Mouse (Mus musculus): ENCODE data around the gene Foxa2. TPM values are rescaled to one million over a fixed set of nuclear protein-coding genes. Genes with fewer than 3 reads are reported as not detected.

The Foxa2 gene
- 15.1 and 17.9 TPM in 2 replicates for polyA plus RNA-seq (2014; fragmentation: Nextera tagmentation; extraction: Ambion mirVana)

DNA sequence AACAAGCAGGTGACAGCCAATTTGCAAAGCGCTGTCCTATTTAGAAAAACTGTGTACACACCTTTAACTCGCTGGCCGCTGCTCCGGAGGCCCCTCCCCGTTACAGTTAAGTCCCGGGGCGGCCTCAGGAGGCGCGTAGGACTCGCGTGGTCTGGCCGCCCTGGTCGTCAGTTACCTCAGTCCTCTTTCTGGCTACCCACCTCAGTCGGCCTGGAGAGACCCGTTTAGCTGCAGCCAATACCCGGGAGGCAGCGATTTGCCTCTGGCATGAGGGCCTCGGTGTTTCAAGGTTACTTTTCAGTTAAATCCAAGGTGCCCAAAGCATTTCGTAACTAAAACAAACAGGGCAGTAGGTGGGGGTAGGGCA lies at the start of gene Foxa2:
Foxa2 (minus strand) TSS at position 171 of the 367 bp plus-strand sequence.
- Histone ChIP-seq H3K9me3 (ENCODE audit: control insufficient read depth, low read length) (no peaks in the 10 kb centered on the region), H3K36me3 (ENCODE audit: control insufficient read depth, insufficient read depth, low read length) (no peaks in the 10 kb centered on the region), H3K27me3 (ENCODE audit: control insufficient read depth, insufficient read depth, low read length) (peaks cover 95% of the 10 kb centered on the region), H3K9ac (ENCODE audit: low read length) (peak within 1 kb of the TSS; percentile 66; the same call in 1 of the 2 replicates), H3K4me2 (peak within 1 kb of the TSS; percentile 32), H3K27ac (ENCODE audit: low read depth, low read length) (peak within 1 kb of the TSS; percentile 50; the same call in 1 of the 2 replicates), H3K4me3 (ENCODE audit: low read depth, low read length) (peak within 1 kb of the TSS; percentile 32), H3K4me1 (ENCODE audit: control insufficient read depth, insufficient read depth, low read length) (peaks cover 6% of the 10 kb centered on the region)
- 2% methylated on average over 19 of the region's 19 CpGs for WGBS
- DNase-seq (ENCODE audit: low spot score, missing footprints) = peak; percentile 91
- no peak for ATAC-seq (ENCODE audit: low FRiP score)

DNA sequence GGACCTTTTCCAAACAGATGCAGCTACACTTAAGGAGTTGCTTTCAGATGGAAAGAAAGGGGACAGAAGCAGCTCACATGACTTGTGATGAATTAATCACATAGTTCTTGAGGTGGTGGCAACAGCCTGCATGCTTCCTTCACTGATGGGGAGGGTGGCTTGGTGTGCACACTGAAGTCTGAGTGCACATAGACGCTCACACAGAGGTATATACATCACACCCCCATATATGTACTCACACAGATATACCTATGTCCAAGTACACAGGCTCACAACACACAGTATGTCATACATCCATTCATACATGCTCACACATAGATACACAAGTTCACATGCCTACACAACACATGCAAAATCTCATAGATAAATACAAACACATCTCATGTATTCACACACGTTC lies 45.3 kb upstream of the Foxa2 start:
- H3K27ac ChIP-seq (ENCODE audit: low read depth, low read length) = no peak overlapping the region
- H3K4me2 ChIP-seq = no peak overlapping the region
- ATAC-seq (ENCODE audit: low FRiP score) (peak; percentile 27; the same call in 1 of the 2 replicates), DNase-seq (ENCODE audit: low spot score, missing footprints) (no peak)
- H3K9ac ChIP-seq (ENCODE audit: low read length) = no peak overlapping the region
- no peaks in the 10 kb centered on the region for H3K9me3 ChIP-seq (ENCODE audit: control insufficient read depth, low read length)
- 86% methylated on average over 2 of the region's 2 CpGs for WGBS
- H3K27me3 ChIP-seq (ENCODE audit: control insufficient read depth, insufficient read depth, low read length) = no peaks in the 10 kb centered on the region
- H3K36me3 ChIP-seq (ENCODE audit: control insufficient read depth, insufficient read depth, low read length) = no peaks in the 10 kb centered on the region
- no peaks in the 10 kb centered on the region for H3K4me1 ChIP-seq (ENCODE audit: control insufficient read depth, insufficient read depth, low read length)
- H3K4me3 ChIP-seq (ENCODE audit: low read depth, low read length) = no peak overlapping the region

DNA sequence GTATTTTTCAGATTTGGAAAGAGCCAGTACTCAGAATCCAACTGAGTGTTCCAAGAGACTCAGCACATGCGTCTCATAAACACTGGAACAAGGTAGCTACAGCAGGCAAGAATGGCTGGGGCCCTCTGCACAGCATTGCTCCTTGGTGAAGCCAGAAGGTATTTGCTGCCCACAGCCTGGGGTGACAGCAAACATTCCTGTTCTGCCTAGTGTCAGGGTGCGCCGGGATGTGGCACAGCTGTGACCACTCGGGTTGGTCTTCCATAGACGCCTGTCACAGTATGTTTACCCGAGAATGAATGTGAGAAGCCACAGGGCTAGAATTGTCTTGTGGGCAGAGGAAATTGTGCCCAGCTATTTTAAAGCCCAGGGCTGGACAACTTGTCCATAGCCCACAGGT lies 44.9 kb upstream of the Foxa2 start:
- H3K36me3 ChIP-seq (ENCODE audit: control insufficient read depth, insufficient read depth, low read length) = no peaks in the 10 kb centered on the region
- no peak overlapping the region for H3K9ac ChIP-seq (ENCODE audit: low read length)
- H3K4me3 ChIP-seq (ENCODE audit: low read depth, low read length) = no peak overlapping the region
- no peaks in the 10 kb centered on the region for H3K27me3 ChIP-seq (ENCODE audit: control insufficient read depth, insufficient read depth, low read length)
- peak; percentile 72 for DNase-seq (ENCODE audit: low spot score, missing footprints)
- H3K27ac ChIP-seq (ENCODE audit: low read depth, low read length) = no peak overlapping the region
- H3K4me1 ChIP-seq (ENCODE audit: control insufficient read depth, insufficient read depth, low read length) = no peaks in the 10 kb centered on the region
- no peaks in the 10 kb centered on the region for H3K9me3 ChIP-seq (ENCODE audit: control insufficient read depth, low read length)
- ATAC-seq (ENCODE audit: low FRiP score) = peak; percentile 42; the same call in 1 of the 2 replicates
- 83% methylated on average over 6 of the region's 6 CpGs for WGBS
- H3K4me2 ChIP-seq = no peak overlapping the region

DNA sequence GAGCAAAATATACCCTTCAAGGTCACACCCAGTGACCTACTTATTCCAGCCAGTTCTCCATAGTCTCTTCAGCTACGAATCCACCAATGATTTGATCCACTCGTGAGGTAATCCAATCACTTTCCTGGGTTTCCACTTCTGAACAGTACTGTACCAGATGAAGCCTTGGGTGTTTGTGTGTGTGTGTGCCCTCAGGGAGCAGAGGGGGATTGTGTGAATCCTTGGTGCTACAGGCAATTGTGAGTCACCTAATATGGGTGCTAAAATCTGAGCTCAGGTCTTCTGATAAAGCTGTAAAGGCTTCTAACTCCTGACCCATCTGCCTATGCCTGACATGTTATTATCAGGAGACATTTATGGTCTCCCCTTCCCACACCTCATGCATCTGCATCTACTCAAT lies 43.3 kb upstream of the Foxa2 start:
- Histone ChIP-seq H3K4me3 (ENCODE audit: low read depth, low read length) (no peak overlapping the region), H3K27ac (ENCODE audit: low read depth, low read length) (no peak overlapping the region), H3K27me3 (ENCODE audit: control insufficient read depth, insufficient read depth, low read length) (no peaks in the 10 kb centered on the region), H3K36me3 (ENCODE audit: control insufficient read depth, insufficient read depth, low read length) (no peaks in the 10 kb centered on the region), H3K9ac (ENCODE audit: low read length) (no peak overlapping the region), H3K9me3 (ENCODE audit: control insufficient read depth, low read length) (no peaks in the 10 kb centered on the region), H3K4me1 (ENCODE audit: control insufficient read depth, insufficient read depth, low read length) (no peaks in the 10 kb centered on the region), H3K4me2 (no peak overlapping the region)
- DNase-seq (ENCODE audit: low spot score, missing footprints) (peak; percentile 57), ATAC-seq (ENCODE audit: low FRiP score) (no peak)
- WGBS = 90% methylated on average over 2 of the region's 2 CpGs

DNA sequence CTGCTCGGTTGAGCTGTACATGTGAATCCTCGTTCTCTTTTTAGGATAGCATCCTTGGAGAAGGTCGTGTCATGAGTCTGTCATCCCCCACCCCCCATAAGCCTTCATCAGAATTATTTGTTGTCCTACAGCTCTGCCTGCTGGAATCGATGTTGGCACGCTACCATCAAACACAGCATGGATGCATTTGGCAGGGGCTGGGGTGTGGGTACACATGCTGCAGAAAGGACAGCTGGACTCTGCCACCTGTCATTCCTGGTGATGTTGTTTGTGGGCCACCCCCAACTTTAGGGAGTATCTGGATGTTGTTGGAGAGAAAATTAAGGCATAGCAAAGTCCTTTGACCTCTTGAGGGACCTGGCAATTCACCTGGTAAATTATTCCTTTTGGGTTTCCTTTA lies 38.8 kb upstream of the Foxa2 start:
- Histone ChIP-seq H3K4me1 (ENCODE audit: control insufficient read depth, insufficient read depth, low read length) (no peaks in the 10 kb centered on the region), H3K4me3 (ENCODE audit: low read depth, low read length) (no peak overlapping the region), H3K9me3 (ENCODE audit: control insufficient read depth, low read length) (no peaks in the 10 kb centered on the region), H3K4me2 (no peak overlapping the region), H3K27me3 (ENCODE audit: control insufficient read depth, insufficient read depth, low read length) (no peaks in the 10 kb centered on the region), H3K9ac (ENCODE audit: low read length) (no peak overlapping the region), H3K27ac (ENCODE audit: low read depth, low read length) (no peak overlapping the region), H3K36me3 (ENCODE audit: control insufficient read depth, insufficient read depth, low read length) (no peaks in the 10 kb centered on the region)
- DNase-seq (ENCODE audit: low spot score, missing footprints) = no peak
- WGBS = 84% methylated on average over 5 of the region's 5 CpGs
- no peak for ATAC-seq (ENCODE audit: low FRiP score)

DNA sequence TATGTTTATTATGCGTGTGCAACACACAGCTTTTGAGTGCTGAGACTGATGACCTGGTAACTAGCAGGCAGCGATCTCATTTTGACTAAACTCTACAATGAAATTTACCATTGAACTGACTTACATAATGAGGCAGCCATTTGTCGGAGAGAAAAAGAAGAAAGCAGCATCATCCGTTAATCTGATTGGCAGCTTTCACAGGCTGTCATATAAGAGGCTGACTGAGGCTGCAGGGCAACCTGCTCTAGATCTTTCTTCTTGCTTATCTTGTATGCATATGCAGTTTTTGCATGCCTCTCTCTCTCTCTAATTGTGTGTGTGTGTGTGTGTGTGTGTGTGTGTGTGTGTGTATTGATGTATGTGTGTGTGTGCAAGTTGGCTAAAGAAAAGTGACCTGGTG lies 38.4 kb upstream of the Foxa2 start:
- Histone ChIP-seq H3K4me3 (ENCODE audit: low read depth, low read length) (no peak overlapping the region), H3K4me1 (ENCODE audit: control insufficient read depth, insufficient read depth, low read length) (no peaks in the 10 kb centered on the region), H3K36me3 (ENCODE audit: control insufficient read depth, insufficient read depth, low read length) (no peaks in the 10 kb centered on the region), H3K9ac (ENCODE audit: low read length) (no peak overlapping the region), H3K4me2 (no peak overlapping the region), H3K9me3 (ENCODE audit: control insufficient read depth, low read length) (no peaks in the 10 kb centered on the region), H3K27ac (ENCODE audit: low read depth, low read length) (no peak overlapping the region), H3K27me3 (ENCODE audit: control insufficient read depth, insufficient read depth, low read length) (no peaks in the 10 kb centered on the region)
- 62% methylated on average over 4 of the region's 4 CpGs for WGBS
- DNase-seq (ENCODE audit: low spot score, missing footprints) = no peak
- ATAC-seq (ENCODE audit: low FRiP score) = no peak

DNA sequence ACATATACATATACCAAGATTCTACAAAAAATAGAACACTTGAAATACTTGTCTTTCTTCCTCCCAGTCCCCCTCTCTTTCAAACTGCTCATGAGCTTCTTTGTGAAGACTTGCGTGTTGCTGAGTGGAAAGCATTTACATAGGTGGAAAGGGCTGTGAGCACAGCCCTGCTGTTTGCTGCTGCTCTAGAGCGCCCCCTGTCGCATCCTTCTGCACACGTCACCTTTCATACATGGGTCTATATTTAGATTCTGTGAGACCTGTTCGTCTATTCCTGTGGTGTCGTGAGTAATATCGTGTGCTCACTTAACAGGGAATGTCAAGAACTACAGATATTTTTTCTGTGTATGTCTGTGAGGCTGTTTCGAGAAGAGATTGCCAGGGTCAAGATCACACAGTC lies 35.5 kb upstream of the Foxa2 start:
- Histone ChIP-seq H3K27ac (ENCODE audit: low read depth, low read length) (no peak overlapping the region), H3K4me2 (no peak overlapping the region), H3K9ac (ENCODE audit: low read length) (no peak overlapping the region), H3K4me3 (ENCODE audit: low read depth, low read length) (no peak overlapping the region), H3K27me3 (ENCODE audit: control insufficient read depth, insufficient read depth, low read length) (no peaks in the 10 kb centered on the region), H3K36me3 (ENCODE audit: control insufficient read depth, insufficient read depth, low read length) (no peaks in the 10 kb centered on the region), H3K9me3 (ENCODE audit: control insufficient read depth, low read length) (no peaks in the 10 kb centered on the region), H3K4me1 (ENCODE audit: control insufficient read depth, insufficient read depth, low read length) (no peaks in the 10 kb centered on the region)
- peak; percentile 86 for ATAC-seq (ENCODE audit: low FRiP score)
- 26% methylated on average over 8 of the region's 8 CpGs for WGBS
- peak; percentile 94 for DNase-seq (ENCODE audit: low spot score, missing footprints)

DNA sequence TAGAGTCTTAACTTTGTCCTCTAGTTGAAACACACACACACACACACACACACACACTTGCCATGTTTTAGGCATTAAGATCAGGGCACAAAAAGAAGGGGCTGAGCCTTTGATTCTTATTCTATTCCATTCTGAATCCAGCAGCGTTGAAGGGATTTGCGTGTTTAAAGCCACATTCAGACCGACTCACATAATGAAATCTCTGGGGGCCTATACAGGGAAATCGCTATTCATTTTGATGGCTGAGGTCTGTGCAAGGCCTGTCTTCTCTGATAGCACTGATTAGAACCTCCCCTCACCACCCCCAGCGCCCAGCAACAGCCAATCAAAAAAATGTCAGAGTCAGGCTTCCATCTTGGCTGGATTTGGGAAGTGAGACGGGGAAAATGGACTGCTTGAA lies 13.9 kb upstream of the Foxa2 start:
- H3K27ac ChIP-seq (ENCODE audit: low read depth, low read length) = no peak overlapping the region
- H3K4me2 ChIP-seq = no peak overlapping the region
- H3K9me3 ChIP-seq (ENCODE audit: control insufficient read depth, low read length) = no peaks in the 10 kb centered on the region
- H3K9ac ChIP-seq (ENCODE audit: low read length) = no peak overlapping the region
- 39% methylated on average over 6 of the region's 6 CpGs for WGBS
- H3K4me1 ChIP-seq (ENCODE audit: control insufficient read depth, insufficient read depth, low read length) = no peaks in the 10 kb centered on the region
- H3K36me3 ChIP-seq (ENCODE audit: control insufficient read depth, insufficient read depth, low read length) = no peaks in the 10 kb centered on the region
- no peaks in the 10 kb centered on the region; the same call in 1 of the 2 replicates for H3K27me3 ChIP-seq (ENCODE audit: control insufficient read depth, insufficient read depth, low read length)
- no peak overlapping the region for H3K4me3 ChIP-seq (ENCODE audit: low read depth, low read length)
- DNase-seq (ENCODE audit: low spot score, missing footprints) (peak; percentile 91), ATAC-seq (ENCODE audit: low FRiP score) (peak; percentile 90)

DNA sequence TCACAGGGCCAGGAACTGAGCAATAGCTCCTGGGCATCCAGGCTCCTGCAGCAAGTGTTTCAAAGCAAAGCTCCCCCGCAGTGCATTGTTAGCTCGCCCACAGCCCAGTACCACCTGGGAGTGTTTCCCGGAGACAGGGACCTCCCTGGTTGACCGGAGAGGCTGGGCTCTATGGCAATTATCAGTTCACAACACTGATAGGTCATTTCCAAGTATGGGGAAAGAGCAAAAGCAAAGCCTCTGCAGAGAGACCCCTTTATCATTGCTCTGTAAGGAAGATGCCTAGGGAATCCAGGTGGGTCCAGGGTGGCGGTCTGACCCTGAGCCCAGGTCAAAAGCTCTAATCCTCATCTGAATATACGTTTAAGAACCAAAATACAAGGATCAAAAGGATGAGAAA lies 6.6 kb upstream of the Foxa2 start:
- no peak overlapping the region for H3K4me2 ChIP-seq
- 6% methylated on average over 6 of the region's 6 CpGs for WGBS

More for the DNA sequence above, 6.6 kb upstream of the Foxa2 start:
- Histone ChIP-seq H3K27ac (ENCODE audit: low read depth, low read length) (no peak overlapping the region), H3K4me1 (ENCODE audit: control insufficient read depth, insufficient read depth, low read length) (peaks cover 4% of the 10 kb centered on the region; the same call in 1 of the 2 replicates), H3K4me3 (ENCODE audit: low read depth, low read length) (no peak overlapping the region), H3K27me3 (ENCODE audit: control insufficient read depth, insufficient read depth, low read length) (peaks cover 56% of the 10 kb centered on the region), H3K36me3 (ENCODE audit: control insufficient read depth, insufficient read depth, low read length) (no peaks in the 10 kb centered on the region), H3K9me3 (ENCODE audit: control insufficient read depth, low read length) (no peaks in the 10 kb centered on the region), H3K9ac (ENCODE audit: low read length) (no peak overlapping the region)
- DNase-seq (ENCODE audit: low spot score, missing footprints) = peak; percentile 82
- no peak for ATAC-seq (ENCODE audit: low FRiP score)

Data from midbrain, embryonic 11.5 days (tissue).